Comparison of ENCODE assay signal across 7 mouse cellular contexts in the genomic region with DNA sequence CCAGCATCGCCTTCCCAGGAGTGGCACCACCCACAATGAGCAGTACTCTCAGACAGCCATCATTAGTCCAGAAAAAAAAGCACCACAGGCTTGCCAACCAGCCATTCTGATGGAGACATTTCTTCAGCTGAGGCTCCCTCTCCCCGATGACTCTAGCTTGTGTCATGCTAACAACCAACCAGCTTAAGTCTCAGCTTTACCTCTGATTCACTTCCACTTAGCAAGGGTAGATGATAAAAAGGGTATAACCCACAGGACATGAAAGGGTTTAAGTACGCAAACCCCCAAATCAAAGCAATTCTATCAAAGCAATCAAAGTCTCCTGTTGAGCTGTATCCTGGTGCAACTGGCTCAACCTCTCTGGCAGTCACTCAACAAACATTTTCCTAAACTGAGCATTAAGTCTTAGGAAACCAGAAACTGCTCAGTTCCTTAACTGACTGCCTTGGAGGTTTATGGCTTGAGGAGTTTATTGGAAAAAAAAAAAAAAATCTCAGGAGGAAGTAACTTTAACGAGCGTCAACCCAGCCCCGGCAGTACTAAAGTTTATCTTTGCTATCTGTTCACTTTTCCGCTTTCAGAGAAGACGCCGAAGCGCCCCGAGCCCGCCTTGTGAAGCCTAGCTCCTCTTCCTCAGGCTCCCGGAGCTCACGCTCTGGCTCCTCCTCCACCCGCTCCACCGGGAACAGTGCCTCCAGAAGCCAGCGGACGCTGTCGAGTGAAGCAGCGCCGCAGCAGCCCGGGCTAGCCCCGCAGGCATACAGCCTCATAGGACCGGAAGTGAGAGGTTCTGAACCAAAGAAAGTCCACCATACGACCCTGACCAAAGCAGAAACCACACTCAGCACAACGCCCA. TPM values are rescaled to one million over a fixed set of nuclear protein-coding genes. Genes with fewer than 3 reads are reported as not detected.
DNase-seq lines count a peak whose midpoint lies in the region; ATAC-seq and TF ChIP-seq lines count a peak whose summit lies in the region.

No protein-coding gene starts in this region.

- no peak overlapping the region for H3K27ac ChIP-seq in MEL (ENCODE audit: control insufficient read depth, low read depth, low read length)
- H3K27ac ChIP-seq in bone marrow, adult 2 months (ENCODE audit: control insufficient read depth, insufficient read depth, low read depth, low read length, poor library complexity), result peak overlapping the region; percentile 92
- H3K27ac ChIP-seq in kidney, adult 2 months (ENCODE audit: insufficient read depth, low read depth, low read length), result peak overlapping the region; percentile 24
- peak overlapping the region; percentile 75 for H3K27ac ChIP-seq in lung, postnatal 0 days (ENCODE audit: low read length)

- no peak for TF ChIP-seq EP300 in MEL (IDR thresholded peaks at IDR 0.05; ENCODE audit: low read depth in 1 of 2, low read length in 2 of 2)
- 0 out of 2 replicates have a peak, but pooled peaks have one; percentile 6 for TF ChIP-seq EP300 in lung, postnatal 0 days (IDR thresholded peaks at IDR 0.05)

- H3K9ac ChIP-seq in MEL (ENCODE audit: control insufficient read depth, low read depth, low read length, poor library complexity, severe bottlenecking), result no peak overlapping the region; the same call in 1 of the 2 replicates
- H3K9ac ChIP-seq in lung, postnatal 0 days (replicated peaks; ENCODE audit: low read depth), result no peak overlapping the region

- DNase-seq in MEL (ENCODE audit: low read depth, low spot score) (peak; percentile 32), adipocyte (ENCODE audit: low spot score) (no peak)
- peak; percentile 75 for DNase-seq in heart, adult 8-10 months (ENCODE audit: low spot score)
- peak; percentile 80 for DNase-seq in kidney, adult 2 months
- peak; percentile 51 for DNase-seq in lung, postnatal 0 days (ENCODE audit: low spot score)
- peak; percentile 33 to 49 for DNase-seq in spleen, postnatal 36 days (ENCODE audit: low spot score in 2 of 2)

- H3K4me3 ChIP-seq in MEL (ENCODE audit: control insufficient read depth in 1 of 2, insufficient read depth in 1 of 2, low read depth in 2 of 2, low read length in 2 of 2), result peak overlapping the region in 1 of 2 experiments; percentile 17; a peak in 1 of 4 replicates
- H3K4me3 ChIP-seq in bone marrow, adult 2 months (replicated peaks; ENCODE audit: control insufficient read depth, low read depth, low read length), result peak overlapping the region; percentile 25
- H3K4me3 ChIP-seq in kidney, adult 2 months (ENCODE audit: insufficient read depth, low read depth, low read length), result peak overlapping the region; percentile 25; the same call in 1 of the 2 replicates
- H3K4me3 ChIP-seq in lung, postnatal 0 days (ENCODE audit: low read depth, low read length), result peak overlapping the region; percentile 19

- ATAC-seq in lung, postnatal 0 days, result peak; percentile 44

- H3K36me3 ChIP-seq in MEL (ENCODE audit: control insufficient read depth in 1 of 2, insufficient read depth in 2 of 2, low read length in 2 of 2), result peaks cover 0 to 2% of the 10 kb centered on the region in 2 experiments; a peak in 1 of 4 replicates
- H3K36me3 ChIP-seq in kidney, adult 2 months (ENCODE audit: control insufficient read depth, insufficient read depth, low read length), result no peaks in the 10 kb centered on the region
- no peaks in the 10 kb centered on the region for H3K36me3 ChIP-seq in lung, postnatal 0 days (ENCODE audit: insufficient read depth, low read length)

- H3K4me2 ChIP-seq in lung, postnatal 0 days (replicated peaks; ENCODE audit: low read depth, low read length), result peak overlapping the region; percentile 48

- H3K27me3 ChIP-seq in MEL (ENCODE audit: control insufficient read depth in 1 of 2, insufficient read depth in 2 of 2, low read length in 2 of 2), result peaks cover 3% of the 10 kb centered on the region in 2 experiments
- H3K27me3 ChIP-seq in kidney, adult 2 months (replicated peaks; ENCODE audit: control insufficient read depth, insufficient read depth, low read length), result no peaks in the 10 kb centered on the region
- no peaks in the 10 kb centered on the region for H3K27me3 ChIP-seq in lung, postnatal 0 days (replicated peaks; ENCODE audit: insufficient read depth, low read length)

- TF ChIP-seq CTCF in MEL (IDR thresholded peaks at IDR 0.05 in 2 of 3, conservative IDR thresholded peaks at IDR 0.05 in 1 of 3; ENCODE audit: control insufficient read depth in 1 of 3, insufficient read depth in 1 of 3, low read depth in 2 of 3, low read length in 3 of 3, poor library complexity in 1 of 3, severe bottlenecking in 1 of 3), result no peak
- no peak for TF ChIP-seq CTCF in bone marrow, adult 2 months (IDR thresholded peaks at IDR 0.05; ENCODE audit: control insufficient read depth, insufficient read depth, low read length)
- TF ChIP-seq CTCF in kidney, adult 2 months (conservative IDR thresholded peaks at IDR 0.05; ENCODE audit: insufficient read depth, insufficient read length, low read depth, low read length), result no peak
- TF ChIP-seq CTCF in lung, postnatal 0 days (IDR thresholded peaks at IDR 0.05), result no peak

- TF ChIP-seq RAD21 in MEL (IDR thresholded peaks at IDR 0.05; ENCODE audit: low read depth, low read length), result no peak

- no peaks in the 10 kb centered on the region for H3K9me3 ChIP-seq in MEL (replicated peaks; ENCODE audit: insufficient read depth, low read length)
- H3K9me3 ChIP-seq in lung, postnatal 0 days (ENCODE audit: low read length), result no peaks in the 10 kb centered on the region

- H3K79me2 ChIP-seq in MEL (ENCODE audit: control insufficient read depth, insufficient read depth, low read length, poor library complexity), result no peaks in the 10 kb centered on the region

- no peak for TF ChIP-seq POLR2A in MEL (IDR thresholded peaks at IDR 0.05; ENCODE audit: control insufficient read depth in 1 of 2, insufficient read depth in 1 of 2, low read depth in 1 of 2, low read length in 2 of 2, poor library complexity in 1 of 2)
- no peak; the same call in 1 of the 2 replicates for TF ChIP-seq POLR2A in bone marrow, adult 2 months (IDR thresholded peaks at IDR 0.05; ENCODE audit: borderline replicate concordance, control insufficient read depth, low read depth, low read length)
- no peak for TF ChIP-seq POLR2A in kidney, adult 2 months (IDR thresholded peaks at IDR 0.05; ENCODE audit: low read depth, low read length)

- H3K4me1 ChIP-seq in MEL (ENCODE audit: control insufficient read depth in 1 of 2, insufficient read depth in 2 of 2, low read length in 2 of 2), result peaks cover 0 to 6% of the 10 kb centered on the region in 2 experiments; a peak in 2 of 4 replicates
- H3K4me1 ChIP-seq in bone marrow, adult 2 months (ENCODE audit: control insufficient read depth, insufficient read depth, low read length), result peaks cover 4% of the 10 kb centered on the region; the same call in 1 of the 2 replicates
- peaks cover 22% of the 10 kb centered on the region; the same call in 1 of the 2 replicates for H3K4me1 ChIP-seq in kidney, adult 2 months (ENCODE audit: control insufficient read depth, insufficient read depth, low read length)
- H3K4me1 ChIP-seq in lung, postnatal 0 days (ENCODE audit: insufficient read depth, low read depth, low read length), result no peaks in the 10 kb centered on the region; the same call in 1 of the 2 replicates

- WGBS in bone marrow, adult 2 months, result 11% methylated on average over 26 of the region's 26 CpGs
- WGBS in kidney, adult 2 months, result 27% methylated on average over 26 of the region's 26 CpGs
- WGBS in lung, postnatal 0 days, result 27% methylated on average over 26 of the region's 26 CpGs

TF ChIP-seq in MEL, 35 proteins besides CTCF, POLR2A, EP300 and RAD21:
- peak; percentile 36 for TF ChIP-seq RCOR1 (IDR thresholded peaks at IDR 0.05; ENCODE audit: low read depth, low read length)
- TF ChIP-seq ZNF384 (IDR thresholded peaks at IDR 0.05; ENCODE audit: low read depth, low read length), result peak; percentile 52
- no peak for TF ChIP-seq USF2 (IDR thresholded peaks at IDR 0.05; ENCODE audit: borderline replicate concordance in 1 of 2, insufficient read depth in 1 of 2, low read depth in 1 of 2, low read length in 2 of 2)
- TF ChIP-seq NELFE (IDR thresholded peaks at IDR 0.05; ENCODE audit: low read depth, low read length), result no peak
- no peak for TF ChIP-seq MAZ (IDR thresholded peaks at IDR 0.05; ENCODE audit: low read depth, low read length)
- no peak for TF ChIP-seq KAT2A (conservative IDR thresholded peaks at IDR 0.05; ENCODE audit: low read depth, low read length)
- TF ChIP-seq NRF1 (IDR thresholded peaks at IDR 0.05; ENCODE audit: insufficient read depth, low read depth, low read length, poor library complexity, severe bottlenecking), result no peak
- TF ChIP-seq CHD2 (IDR thresholded peaks at IDR 0.05; ENCODE audit: low read length), result no peak
- no peak for TF ChIP-seq ELF1 (IDR thresholded peaks at IDR 0.05; ENCODE audit: low read depth, low read length)
- no peak for TF ChIP-seq ZKSCAN1 (IDR thresholded peaks at IDR 0.05; ENCODE audit: low read depth, low read length)
- no peak for TF ChIP-seq JUND (IDR thresholded peaks at IDR 0.05; ENCODE audit: low read depth, low read length)

RNA-seq across cellular contexts. Expression of gene Hspa8, which starts 18.8 kb away (rescaled TPM):
- total RNA-seq in MEL (2012; rRNA removed), result 2,632 and 5,439 TPM in 2 replicates
- 1,000 to 10,000 TPM in 1 of 2 experiments, 100 to 1,000 TPM in 1; 418 to 3,011 TPM for polyA plus RNA-seq in MEL (2012; ENCODE audit: insufficient read depth in 1 of 2, insufficient read length in 2 of 2, low read depth in 1 of 2, low replicate concordance in 2 of 2, missing spikeins in 1 of 2)
- polyA plus RNA-seq in bone marrow, adult 2 months (2011; ENCODE audit: insufficient read depth, insufficient read length, low replicate concordance, missing spikeins), result 397 and 805 TPM in 2 replicates
- 1,000 to 10,000 TPM; 1,176 to 1,889 (median 1,438) TPM for total RNA-seq in heart, adult 8-10 months (2022)
- polyA plus RNA-seq in kidney, adult 2 months (2012; rRNA removed), result 3,384 and 3,621 TPM in 2 replicates
- 956 and 1,427 TPM in 2 replicates for polyA plus RNA-seq in lung, postnatal 0 days (2015; fragmentation: Nextera tagmentation; extraction: Ambion mirVana)
